Mouse (Mus musculus): Measurements from ENCODE around the gene Cav2.
A peak's percentile ranks its signal among the peaks of the same experiment; 100 is the strongest.

The Cav2 gene

DNA sequence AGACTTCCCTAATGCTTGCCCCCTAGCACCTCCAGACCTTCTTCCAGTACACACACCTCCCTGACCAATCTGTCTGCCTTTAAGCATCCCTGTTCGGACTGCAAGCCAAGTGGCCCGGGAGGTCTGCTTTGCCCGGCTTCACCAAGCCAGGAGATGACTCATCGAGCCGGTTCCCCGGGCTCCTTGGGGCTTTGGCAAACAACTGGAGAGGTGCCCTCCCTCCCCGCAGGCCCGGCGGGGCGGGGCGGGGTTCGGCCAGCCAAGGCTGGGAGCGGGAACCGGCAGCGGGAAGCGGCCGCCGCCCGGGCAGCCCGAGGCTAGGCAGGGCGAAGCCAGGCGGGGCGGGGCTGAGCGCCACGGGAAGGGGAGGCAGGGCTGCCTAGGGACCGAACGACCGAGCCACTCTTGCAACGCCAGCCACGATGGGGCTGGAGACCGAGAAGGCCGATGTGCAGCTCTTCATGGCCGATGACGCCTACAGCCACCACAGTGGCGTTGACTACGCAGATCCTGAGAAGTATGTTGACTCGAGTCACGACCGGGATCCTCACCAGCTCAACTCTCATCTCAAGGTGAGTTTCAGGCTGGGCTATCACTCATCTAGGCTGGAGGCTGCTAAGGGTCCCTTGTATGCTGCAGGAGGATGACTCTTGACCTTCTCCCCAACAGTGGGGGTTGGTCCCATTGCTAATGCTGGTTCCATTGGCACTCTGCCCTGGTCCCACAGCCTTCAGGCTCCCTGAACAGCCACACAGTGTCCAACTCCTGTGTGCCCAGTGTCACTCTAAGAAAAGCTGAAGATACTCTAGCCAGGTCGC is at the start of gene Cav2:
Gene Cav2, plus strand, starts transcription at position 247 of the 818 bp plus-strand sequence.
- peak; percentile 91 to 95 for DNase-seq

DNA sequence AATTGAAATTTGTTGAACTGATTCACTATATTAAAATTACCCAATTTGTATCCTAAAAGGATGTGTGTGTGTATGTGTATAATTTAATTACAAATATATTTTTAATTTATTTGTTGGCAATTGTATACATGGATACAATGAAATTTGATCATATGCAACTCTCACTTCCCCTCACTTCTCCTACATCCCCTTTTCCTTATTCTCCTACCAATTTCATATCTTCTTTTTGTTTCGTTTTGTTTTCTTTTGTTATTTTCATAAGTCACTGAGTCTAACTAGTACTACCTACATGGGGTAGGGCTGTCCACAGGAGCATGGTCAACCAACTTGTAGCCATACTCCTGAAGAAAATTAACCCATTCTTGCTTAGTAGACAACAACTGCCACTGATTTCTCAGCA is 41.3 kb upstream of the Cav2 start:
- DNase-seq, result no peak

DNA sequence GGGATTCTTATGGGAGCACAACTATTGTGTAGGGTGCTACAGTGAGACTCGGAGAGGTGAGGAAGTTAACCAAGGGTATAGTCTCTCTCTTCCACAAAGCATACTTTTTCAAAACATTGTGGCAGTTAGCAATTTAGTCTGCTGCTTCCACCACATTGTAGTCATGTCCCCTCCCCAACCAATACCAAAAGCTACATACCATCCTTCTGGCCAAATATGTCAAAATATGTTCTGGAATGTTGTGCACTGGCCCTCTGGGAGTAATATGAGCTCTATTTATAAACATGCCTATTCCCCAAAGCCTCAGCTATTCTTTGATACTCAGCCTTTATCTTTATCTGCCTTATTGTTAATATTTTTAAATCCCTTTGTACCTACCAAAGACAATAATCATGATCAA is 40.0 kb upstream of the Cav2 start:
- DNase-seq, result no peak

DNA sequence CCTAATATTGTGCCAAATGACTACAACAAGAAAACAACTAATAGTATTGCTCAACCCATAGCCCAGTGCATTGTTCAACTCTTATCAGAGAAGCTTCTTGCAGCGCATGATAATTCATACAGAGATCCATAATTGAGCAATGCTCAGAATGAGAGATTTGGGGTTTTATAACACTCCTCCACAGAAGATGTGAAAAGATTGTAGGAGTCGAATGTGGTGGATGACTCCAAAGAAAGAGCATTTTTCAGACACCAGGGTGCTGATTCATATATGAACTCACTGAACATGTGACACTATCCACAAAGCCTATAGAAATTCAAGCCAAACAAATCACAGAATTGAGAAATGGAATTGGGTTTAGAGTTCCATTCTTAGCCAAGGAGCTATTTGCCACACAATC is 34.0 kb upstream of the Cav2 start:
- DNase-seq, result no peak

DNA sequence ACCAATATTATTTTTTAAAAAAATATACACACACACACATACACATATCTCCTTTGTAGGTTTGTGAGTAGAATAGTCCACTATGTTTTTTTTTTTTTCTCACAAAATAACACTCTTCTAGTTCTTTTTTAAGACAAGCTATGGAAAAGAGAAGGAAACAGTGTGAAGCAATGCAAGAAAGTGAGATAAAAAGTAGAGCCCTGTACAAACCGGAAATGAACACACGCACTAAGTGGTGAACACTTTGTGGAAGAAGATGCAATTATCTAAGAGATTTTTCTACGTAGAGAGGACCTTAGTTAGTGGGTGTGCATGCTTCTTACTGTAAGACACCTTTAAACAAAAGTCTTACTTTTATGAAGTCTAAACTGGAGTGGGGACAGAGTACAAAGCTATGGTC is 33.3 kb upstream of the Cav2 start:
- DNase-seq, result no peak

DNA sequence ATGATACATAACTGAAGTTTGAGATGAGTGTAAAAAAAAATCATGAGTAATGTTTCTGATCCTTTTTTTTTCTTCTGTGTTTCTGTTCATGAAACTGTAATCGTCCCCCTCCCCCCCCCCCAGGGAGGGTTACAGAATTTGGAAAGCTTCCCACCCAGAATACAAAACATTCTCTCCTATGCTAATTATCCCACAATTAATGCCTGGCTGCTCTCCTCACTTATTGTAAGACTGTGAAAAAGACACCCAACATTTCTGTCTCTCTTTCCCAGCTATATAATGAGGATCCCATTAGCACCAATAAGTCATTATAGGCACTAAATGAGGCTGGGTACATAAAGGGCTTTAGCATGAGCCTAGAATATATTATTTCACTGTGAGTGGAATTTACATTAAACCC is 32.7 kb upstream of the Cav2 start:
- no peak for DNase-seq

DNA sequence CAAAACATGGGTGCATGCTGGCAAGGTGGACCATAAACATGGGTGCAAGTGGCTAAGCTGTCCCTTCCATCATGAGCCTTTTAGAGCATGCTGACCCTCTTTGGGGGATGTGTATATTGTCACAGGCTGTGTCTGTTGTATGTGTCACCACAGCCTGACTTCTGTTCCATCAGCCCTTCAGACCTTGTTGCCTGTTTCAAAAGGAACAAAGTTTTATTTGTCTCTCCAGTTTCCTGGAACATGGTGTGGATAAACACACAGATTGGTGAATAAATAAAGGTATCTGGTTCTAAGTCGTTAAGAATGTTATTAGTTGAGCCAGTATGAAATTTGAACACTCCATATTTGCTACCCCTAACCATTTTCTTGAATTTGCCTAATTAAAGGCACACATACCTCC is 29.0 kb upstream of the Cav2 start:
- no peak for DNase-seq

DNA sequence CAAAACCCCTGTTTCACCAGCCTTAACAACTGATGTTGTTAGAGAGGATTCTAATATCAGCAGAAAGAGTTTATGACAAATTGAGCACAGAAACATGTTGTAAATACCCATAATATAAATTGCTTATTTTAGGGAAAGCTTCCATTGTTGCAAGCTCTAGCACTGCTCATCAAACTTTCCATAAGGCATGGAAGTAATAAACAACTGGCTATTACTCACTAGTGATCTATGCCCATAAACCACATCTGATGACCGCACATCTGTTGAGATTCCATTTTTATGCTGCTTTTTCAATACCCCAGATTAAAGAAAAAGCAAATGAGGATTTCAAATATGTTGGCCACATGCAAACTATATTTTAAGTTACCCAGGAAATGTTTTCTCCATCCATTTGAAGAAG is 22.8 kb upstream of the Cav2 start:
- no peak for DNase-seq

DNA sequence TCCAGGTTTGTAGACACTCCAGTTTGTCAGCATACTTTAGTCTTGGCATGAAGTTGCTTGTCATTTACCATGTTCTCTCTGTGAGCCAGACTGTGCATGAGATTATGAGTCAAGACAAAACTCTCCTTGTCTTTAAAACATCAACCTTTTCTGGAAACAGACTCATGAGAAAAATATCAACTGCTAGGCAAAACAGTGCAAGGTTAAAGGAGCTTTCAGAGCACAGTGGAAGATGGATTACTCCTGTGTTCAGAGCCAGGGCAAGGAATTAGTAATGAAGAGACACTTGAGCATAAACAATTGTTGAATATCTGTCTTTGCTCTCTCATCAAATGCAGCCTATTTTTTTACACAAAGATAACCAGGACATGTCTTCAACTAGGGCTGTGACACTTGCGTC is 22.1 kb upstream of the Cav2 start:
- no peak for DNase-seq

DNA sequence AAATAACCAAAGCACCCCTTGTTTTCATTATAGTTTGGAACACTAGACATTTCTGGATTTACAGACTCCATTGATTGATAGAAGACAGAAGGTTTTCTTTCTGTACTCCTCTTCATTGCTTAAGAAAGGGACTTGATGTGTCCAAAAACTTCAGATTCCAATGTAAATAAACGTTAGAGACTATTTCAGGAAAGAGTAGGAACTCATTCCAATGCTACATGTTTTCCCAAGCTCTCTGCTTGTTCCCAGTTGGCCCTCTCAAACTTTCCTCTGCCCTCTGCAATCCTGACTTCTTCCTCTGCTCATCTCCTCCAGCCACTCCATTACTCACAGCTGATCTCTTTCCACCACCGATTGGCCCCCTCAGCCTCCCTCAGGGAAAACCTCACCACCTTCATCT is 18.2 kb upstream of the Cav2 start:
- no peak for DNase-seq

DNA sequence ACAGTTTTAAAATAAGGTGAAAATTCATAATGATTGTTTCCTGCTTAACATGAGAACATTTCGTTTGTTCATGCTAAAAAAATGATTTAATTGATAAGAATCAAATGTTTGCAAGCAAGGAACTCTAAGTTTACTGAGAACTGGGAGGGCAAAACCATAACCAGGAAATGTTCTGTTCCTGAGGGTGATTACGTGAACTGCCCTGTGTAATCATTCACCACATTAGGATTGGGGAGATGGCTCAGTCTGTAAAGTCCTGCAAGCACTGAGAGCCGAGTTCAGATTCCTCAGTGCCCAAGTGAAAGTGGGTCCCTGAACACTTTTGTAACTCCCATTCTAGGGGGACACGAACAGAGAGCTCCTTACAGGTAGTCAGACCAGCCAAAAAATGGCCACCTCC is 15.9 kb upstream of the Cav2 start:
- no peak for DNase-seq

DNA sequence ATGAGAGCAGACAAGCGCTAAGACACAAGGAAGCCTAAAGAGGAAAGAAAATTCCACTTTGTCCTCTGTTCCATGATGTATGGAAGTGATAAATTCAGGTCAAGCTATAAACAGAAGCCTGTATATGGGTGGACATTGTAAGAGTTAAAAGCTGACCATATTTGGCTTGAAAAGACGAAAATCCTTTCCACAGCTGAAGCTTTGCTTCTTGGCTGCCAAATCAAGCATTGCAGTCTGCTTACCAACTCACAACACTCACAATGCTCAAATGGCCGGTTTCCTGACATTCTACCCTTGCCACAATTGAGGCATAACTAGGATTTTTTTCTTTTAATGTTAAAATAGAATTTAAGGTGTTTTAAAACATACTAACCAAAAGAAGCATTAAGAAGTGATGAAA is 14.5 kb upstream of the Cav2 start:
- no peak for DNase-seq

DNA sequence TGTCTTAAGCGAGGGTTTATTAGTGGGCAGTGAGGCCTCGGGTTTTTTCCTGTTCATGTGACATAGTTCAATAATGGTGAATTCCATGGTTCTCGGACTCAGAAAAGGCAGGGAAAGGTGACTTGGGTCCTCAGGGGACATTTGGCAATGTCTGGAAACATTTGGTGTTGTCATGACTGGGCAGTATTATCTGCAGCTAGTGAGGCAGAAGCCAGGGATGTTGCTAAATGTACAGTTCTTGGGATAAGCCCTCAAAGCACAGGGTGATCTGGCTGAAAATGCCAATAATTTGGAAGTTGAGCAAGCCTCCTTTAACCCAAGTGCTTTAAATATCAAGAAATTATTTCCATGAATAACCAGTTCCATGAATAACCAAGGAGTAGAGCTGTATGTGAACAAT is 2.6 kb upstream of the Cav2 start:
- DNase-seq, result no peak

DNA sequence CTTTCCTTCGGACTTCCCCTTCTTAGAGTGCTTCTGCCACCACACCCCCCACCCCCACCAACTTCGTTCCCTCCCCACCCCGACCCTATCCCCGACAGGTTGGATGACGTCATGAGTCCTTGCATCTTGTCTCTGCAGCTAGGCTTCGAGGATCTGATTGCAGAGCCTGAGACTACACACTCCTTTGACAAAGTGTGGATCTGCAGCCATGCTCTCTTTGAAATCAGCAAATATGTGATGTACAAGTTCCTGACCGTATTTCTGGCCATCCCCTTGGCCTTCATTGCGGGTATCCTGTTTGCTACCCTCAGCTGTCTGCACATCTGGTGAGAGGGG is 740 bp downstream of the Cav2 start:
- DNase-seq, result peak in 1 of 2 experiments; percentile 19

DNA sequence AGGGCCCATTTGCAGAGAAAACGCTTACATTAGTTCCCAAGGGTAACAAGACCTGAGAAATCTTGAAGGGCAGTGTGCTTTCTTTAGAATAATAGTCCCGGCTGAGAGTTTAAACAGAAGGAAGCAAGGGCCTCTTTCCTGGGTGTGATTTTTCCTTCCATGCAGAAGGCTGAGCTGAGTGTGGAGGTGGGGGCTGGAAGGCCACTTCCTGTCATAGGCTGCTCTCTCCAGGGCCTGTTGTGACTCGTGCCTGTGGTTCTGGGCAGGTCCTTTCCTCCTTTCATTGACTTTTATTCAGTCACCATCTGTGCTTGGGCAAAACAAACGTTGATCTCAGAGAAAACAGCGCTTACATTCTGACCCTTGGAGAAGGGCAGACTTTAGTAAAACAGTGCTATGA is 1.2 kb downstream of the Cav2 start:
- DNase-seq, result peak; percentile 51 to 68

DNA sequence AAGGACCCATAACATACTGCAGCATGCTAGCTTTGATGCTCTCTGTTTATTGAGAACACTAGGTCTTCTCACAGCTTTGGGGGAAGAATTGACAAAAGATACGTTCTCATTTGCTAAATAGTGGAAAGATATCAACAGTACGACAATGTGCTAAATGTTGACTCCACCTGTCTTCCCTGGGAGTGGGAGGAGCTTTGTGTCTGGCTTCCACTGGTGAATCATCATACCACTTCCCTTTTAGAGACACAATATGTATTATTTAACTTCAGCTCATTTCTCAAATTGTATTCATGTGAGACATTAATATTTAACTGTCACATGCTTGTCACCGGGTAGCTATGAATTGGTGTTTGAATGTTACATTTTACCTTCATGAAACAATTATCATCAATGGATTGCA is 2.8 kb downstream of the Cav2 start:
- DNase-seq, result no peak

DNA sequence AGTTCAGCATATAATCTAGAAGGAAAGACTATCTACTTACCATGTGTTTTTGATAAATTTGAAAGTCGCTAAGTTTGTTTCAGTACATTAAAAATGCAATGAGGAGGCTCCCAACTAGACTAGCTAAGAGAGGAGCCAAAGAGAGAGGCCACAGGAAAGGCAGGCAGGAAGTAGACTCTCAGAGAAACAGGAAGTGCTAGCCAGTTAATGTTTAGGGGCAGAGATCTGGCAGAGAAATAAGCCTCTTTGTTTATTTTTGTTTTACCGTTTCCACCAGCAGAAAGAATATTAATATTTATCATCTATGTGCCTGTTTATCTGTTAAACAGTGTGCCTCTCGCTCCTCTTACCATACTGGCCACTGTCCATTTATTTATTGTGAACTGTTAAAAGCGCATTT is 5.4 kb downstream of the Cav2 start:
- no peak for DNase-seq

DNA sequence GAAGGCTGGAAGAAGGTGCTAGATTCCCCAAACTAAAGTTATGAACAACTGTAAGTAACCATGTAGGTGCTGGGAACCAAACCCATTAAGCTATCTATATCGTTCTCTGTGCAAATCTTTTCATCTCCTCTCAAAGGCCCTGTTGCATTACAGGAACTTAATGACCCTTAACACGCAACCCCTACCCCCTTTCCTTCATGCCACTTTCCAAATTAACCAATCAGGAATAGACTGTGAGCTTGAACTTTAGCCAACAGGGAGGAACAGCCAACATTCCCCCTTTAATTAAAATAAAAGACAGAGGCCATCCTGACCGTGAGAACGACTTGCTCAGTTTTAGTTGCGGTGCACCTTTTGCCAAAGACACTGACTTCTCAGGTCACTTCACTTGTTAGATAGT is 14.1 kb downstream of the Cav2 start:
- DNase-seq, result no peak

DNA sequence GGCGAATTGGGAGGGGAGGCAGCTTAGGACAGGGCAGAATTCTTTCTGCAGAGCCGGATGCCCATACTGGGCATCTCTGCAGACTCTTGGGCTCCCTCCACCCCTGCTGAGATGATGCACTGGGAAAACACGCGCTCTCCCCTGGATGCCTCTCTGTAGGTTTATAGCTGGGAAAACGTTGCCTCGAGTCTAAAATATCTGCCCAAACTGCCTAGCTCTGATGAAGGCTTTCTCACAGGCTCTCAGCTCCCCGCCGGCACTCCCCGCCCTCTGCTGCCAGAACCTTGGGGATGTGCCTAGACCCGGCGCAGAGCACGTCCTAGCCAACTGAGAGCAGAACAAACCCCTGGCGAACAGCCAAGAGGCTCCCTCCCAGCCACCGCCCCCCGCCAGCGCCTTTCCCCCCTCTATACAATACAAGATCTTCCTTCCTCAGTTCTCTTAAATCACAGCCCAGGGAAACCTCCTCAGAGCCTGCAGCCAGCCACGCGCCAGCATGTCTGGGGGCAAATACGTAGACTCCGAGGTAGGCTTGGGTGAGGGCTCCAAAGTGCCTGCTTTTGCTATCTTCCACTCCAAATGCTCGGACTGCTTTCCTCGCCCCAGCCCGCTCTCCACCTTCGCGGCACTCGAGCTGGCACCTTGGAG is 25.1 kb downstream of the Cav2 start, which contains the start of gene Cav1:
Gene Cav1, plus strand, starts transcription at position 382 of the 648 bp plus-strand sequence.
- DNase-seq, result peak; percentile 87 to 91

DNA sequence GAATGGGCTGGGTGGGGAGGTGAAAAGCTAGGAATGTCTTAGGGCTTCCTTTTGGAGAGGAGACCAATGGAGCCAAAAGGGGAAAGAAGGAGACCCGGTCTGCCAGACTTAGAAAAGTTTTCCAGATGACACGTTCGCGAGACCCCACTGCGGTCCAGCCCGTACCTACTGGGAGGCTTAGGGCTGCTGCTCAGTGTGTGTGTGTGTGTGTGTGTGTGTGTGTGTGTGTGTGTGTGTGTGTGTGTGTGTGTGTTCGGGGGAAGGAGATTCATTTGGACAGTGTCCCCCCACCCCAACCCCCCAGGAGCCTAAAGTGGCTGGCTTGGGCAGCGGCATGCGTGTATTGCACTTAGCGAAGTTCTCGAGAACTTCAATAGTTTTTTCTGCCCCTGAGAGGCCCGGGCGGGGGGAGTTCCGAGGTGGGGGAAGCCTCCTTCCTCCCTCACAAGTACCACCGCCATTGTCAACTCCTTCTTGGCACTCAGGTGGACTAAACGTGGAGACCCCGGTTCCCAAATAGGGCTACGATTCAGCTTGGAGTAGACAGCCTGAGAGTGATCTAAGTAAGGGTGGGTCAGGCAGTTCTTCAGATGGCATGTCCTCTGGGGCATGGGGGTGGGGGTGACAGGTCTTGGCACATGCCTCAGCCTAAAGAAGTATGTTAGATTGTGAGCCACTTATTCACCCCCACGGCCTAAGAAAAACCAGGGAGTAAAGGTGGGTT is 25.8 kb downstream of the Cav2 start:
- peak; percentile 70 to 74 for DNase-seq

DNA sequence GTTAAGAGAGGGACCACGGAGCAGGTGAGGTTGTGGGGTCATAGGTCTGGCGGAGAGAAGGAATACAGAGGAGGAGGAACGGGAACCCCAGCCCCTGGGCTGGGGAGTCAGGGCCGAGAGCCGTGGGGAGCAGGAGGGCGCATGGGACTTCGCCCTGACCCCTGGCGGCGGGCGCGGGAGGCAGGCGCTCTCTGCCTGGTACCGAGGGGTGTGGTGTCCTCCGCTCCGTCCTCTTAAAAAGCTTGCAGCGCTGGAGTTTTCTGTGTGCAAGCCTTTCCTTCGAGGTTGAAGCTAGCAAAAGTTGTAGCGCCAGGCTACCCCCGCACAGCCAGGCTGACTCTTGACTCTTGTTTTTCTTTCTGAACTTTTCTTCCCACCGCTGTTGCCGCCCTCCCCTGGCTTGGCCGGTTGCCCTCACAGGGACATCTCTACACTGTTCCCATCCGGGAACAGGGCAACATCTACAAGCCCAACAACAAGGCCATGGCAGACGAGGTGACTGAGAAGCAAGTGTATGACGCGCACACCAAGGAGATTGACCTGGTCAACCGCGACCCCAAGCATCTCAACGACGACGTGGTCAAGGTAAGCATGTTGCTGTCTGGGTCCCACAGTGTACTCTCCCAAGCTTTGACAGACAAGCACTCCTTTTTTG is 26.6 kb downstream of the Cav2 start:
- DNase-seq, result peak; percentile 89 to 90

DNA sequence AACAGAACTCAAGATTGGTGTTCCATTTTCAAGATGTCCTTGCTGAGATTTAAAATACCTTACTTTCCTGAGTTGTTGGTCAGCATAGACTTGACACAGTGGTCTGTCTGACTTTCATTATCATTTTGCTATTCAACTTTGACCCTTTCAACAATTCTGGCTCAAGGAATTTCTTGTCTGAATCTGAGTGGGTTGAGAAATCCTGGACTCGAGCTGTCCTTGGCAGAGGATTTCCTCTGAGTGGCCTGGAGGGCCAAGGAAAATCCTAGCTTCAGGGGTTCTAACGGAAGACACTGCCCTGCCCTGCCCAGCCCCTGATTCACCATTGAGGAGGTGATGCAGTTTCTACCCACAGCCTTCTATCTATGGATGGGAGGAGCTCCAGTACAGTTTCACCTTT is 27.7 kb downstream of the Cav2 start:
- DNase-seq, result no peak

DNA sequence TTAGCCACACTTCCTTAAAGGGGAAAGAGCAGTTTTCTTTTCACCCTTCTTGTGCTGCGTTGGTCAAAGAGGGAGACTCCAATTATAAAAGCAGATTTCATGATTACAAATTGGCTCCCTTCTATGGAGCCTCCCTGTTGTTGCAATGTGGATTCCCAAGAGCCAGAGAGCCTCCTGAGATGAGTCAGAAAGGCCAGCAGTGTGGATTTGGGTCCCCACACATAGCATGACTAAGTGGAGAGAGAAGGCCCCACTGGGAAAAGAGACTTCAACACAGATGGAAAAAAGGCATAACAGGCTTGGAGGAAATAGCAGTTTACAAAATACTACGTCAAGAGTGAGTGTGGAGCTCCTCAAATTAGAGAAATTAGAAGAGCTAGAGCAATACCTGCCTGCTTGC is 28.3 kb downstream of the Cav2 start:
- DNase-seq, result no peak

DNA sequence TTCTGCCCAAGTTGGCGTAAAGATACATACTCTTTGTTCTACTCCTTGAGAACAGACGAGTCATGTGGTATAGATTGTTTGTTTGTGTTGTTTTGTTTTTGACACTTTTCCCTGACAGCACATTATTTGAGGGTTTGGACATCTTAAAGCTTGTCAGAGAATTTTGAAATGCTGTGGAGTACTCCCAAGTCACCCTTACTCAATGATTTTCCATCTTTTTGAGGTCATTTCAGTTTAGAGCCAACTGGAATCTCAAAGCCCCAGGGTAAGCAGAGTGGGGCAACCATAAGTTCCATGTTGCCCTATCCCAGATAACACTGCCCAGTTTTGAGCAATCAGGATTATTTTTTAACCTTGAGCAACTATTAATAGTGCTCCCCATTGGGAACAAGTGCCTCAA is 33.3 kb downstream of the Cav2 start:
- DNase-seq, result no peak

Measured in lung, postnatal 4 days (tissue).